Mouse (Mus musculus) midbrain, embryonic 11.5 days (tissue): Measurements from ENCODE around the gene St3gal3. TPM values are rescaled to one million over a fixed set of nuclear protein-coding genes. Genes with fewer than 3 reads are reported as not detected.

Experiments used
- ATAC-seq: fragments of 200-750 bp; cut with Nextera tagmentation; 2 replicates; pipeline ENCODE4 v1.8.0; 2017; ENCODE audit warnings: moderate TSS enrichment, moderate library complexity; ENCODE audit not compliant: low FRiP score
- DNase-seq: peaks from one replicate; pipeline ENCODE4 v3.0.0; 2015; ENCODE audit warnings: low spot score; ENCODE audit errors: missing footprints
- H3K27ac ChIP-seq: fragments of 300-500 bp; sonication (generic); 2 replicates; pipeline ENCODE4 v1.5.1; 2014; ENCODE audit warnings: low read depth, low read length
- H3K27me3 ChIP-seq: fragments of 300-500 bp; sonication (generic); 2 replicates; pipeline ENCODE4 v1.6.1; 2014; ENCODE audit warnings: mild to moderate bottlenecking, low read length, moderate library complexity, mixed read lengths; ENCODE audit not compliant: control insufficient read depth, insufficient read depth
- H3K36me3 ChIP-seq: fragments of 300-500 bp; sonication (generic); 2 replicates; pipeline ENCODE4 v1.6.1; 2014; ENCODE audit warnings: mild to moderate bottlenecking, low read length, moderate library complexity, mixed read lengths; ENCODE audit not compliant: control insufficient read depth, insufficient read depth
- H3K4me1 ChIP-seq: fragments of 300-500 bp; sonication (generic); 2 replicates; pipeline ENCODE4 v1.6.1; 2014; ENCODE audit warnings: low read length; ENCODE audit not compliant: control insufficient read depth, insufficient read depth
- H3K4me2 ChIP-seq: fragments of 300-500 bp; sonication (generic); 2 replicates; pipeline ENCODE4 v1.6.1; 2014; ENCODE audit warnings: mild to moderate bottlenecking, moderate library complexity
- H3K4me3 ChIP-seq: fragments of 300-500 bp; sonication (generic); 2 replicates; pipeline ENCODE4 v1.5.1; 2014; ENCODE audit warnings: low read depth, low read length
- H3K9ac ChIP-seq: fragments of 300-500 bp; sonication (generic); 2 replicates; pipeline ENCODE4 v1.6.1; 2014; ENCODE audit warnings: low read length
- H3K9me3 ChIP-seq: fragments of 300-500 bp; sonication (generic); 2 replicates; pipeline ENCODE4 v1.6.1; 2016; ENCODE audit warnings: low read length; ENCODE audit not compliant: control insufficient read depth
- WGBS: fragments of 180-500 bp; shearing (Covaris S2); extraction: QIAGEN DNeasy Blood & Tissue Kit; methylation state at CpG from one replicate; pipeline ENCODE4 v1.1.7; 2014; 5-methylcytosine and 5-hydroxymethylcytosine counted together
- polyA plus RNA-seq: library from polyadenylated mRNA; unstranded; fragments of >200 nt; fragmentation: Nextera tagmentation; extraction: Ambion mirVana; gene quantifications from 2 replicates; pipeline ENCODE4 v1.2.1, GENCODE M21; 2014

The St3gal3 gene
- polyA plus RNA-seq, 1 experiment from 2014 or later = 5.7 TPM

DNA sequence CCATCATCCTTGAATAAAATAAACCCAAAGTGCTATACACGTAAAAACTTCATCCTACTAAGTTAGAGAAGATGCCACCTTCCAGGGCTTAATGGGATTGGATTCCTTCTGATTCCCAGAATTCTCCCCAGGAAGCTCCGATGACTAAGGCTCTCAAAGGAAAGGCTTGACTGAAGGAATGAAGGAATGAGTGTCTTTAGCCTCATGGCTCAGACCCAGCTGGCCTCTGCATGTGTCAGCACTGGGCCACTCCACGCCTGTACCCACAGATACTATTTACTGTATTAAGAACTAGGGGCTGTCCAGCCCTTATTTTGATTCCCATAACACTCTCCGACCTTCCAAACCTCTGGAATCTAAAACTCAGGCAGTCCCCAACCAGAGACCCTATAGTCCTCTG lies 200.6 kb downstream of the St3gal3 start:
- DNase-seq = no peak
- H3K4me2 ChIP-seq = no peak overlapping the region
- H3K27me3 ChIP-seq = peaks cover 14% of the 10 kb centered on the region
- H3K27ac ChIP-seq = no peak overlapping the region
- H3K9me3 ChIP-seq = no peaks in the 10 kb centered on the region
- ATAC-seq = no peak
- H3K9ac ChIP-seq = no peak overlapping the region
- 84% methylated on average over 4 of the region's 4 CpGs for WGBS
- H3K4me3 ChIP-seq = no peak overlapping the region
- no peaks in the 10 kb centered on the region for H3K36me3 ChIP-seq
- peaks cover 9% of the 10 kb centered on the region for H3K4me1 ChIP-seq

DNA sequence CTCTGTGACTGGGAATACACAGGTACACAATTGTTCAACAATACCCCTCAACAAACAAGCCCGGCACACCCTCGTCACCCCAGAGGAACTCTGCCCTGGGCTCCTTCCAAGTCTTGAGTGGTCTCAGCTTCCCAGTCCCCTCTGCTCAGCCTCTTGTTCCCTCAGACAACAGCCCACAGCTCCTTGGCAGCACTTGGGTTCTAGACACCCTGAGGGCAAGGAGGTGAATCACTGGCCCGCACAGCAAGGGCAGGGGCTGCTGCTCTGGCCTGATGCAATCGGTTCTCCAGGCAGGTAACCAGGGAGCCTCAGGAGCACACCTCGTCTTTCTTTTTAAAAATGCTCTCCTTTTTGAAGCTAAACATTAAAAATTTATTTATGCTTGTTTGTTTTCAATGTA lies 201.5 kb downstream of the St3gal3 start:
- no peak overlapping the region for H3K27ac ChIP-seq
- no peak for ATAC-seq
- H3K4me3 ChIP-seq = no peak overlapping the region
- no peak overlapping the region for H3K9ac ChIP-seq
- 83% methylated on average over 5 of the region's 5 CpGs for WGBS
- no peak overlapping the region for H3K4me2 ChIP-seq
- DNase-seq = no peak
- H3K36me3 ChIP-seq = no peaks in the 10 kb centered on the region
- peaks cover 16% of the 10 kb centered on the region for H3K4me1 ChIP-seq
- no peaks in the 10 kb centered on the region for H3K9me3 ChIP-seq
- H3K27me3 ChIP-seq = peaks cover 22% of the 10 kb centered on the region

GRCm38 (mm10) chr4:117929391-117929881 lies 205.3 kb downstream of the St3gal3 start, which contains the start of gene Artn:
TSS of gene Artn (minus strand) at chr4:117929763.
- ATAC-seq (peak; percentile 25; the same call in 1 of the 2 replicates), DNase-seq (peak; percentile 93)
- WGBS = under 1% methylated on average over 33 of the region's 33 CpGs
- H3K27ac ChIP-seq = no peak within 1 kb of the TSS
- peaks cover 23% of the 10 kb centered on the region for H3K4me1 ChIP-seq
- H3K36me3 ChIP-seq = no peaks in the 10 kb centered on the region
- H3K4me3 ChIP-seq = peak within 1 kb of the TSS; percentile 25
- peak within 1 kb of the TSS; percentile 6 for H3K9ac ChIP-seq
- peak within 1 kb of the TSS; percentile 54 for H3K4me2 ChIP-seq
- no peaks in the 10 kb centered on the region for H3K9me3 ChIP-seq
- peaks cover 56% of the 10 kb centered on the region for H3K27me3 ChIP-seq

- Histone ChIP-seq H3K4me3 (peak overlapping the region; percentile 25; the same call in 1 of the 2 replicates), H3K4me1 (peaks cover 23% of the 10 kb centered on the region), H3K9ac (no peak overlapping the region; the same call in 1 of the 2 replicates), H3K9me3 (no peaks in the 10 kb centered on the region), H3K4me2 (peak overlapping the region; percentile 54), H3K27me3 (peaks cover 56% of the 10 kb centered on the region), H3K36me3 (no peaks in the 10 kb centered on the region), H3K27ac (no peak overlapping the region)
- 1% methylated on average over 13 of the region's 13 CpGs for WGBS
- DNase-seq (peak; percentile 89), ATAC-seq (peak; percentile 28)
Measured at GRCm38 (mm10) chr4:117928699-117929241, 205.9 kb downstream of the St3gal3 start.

- H3K9ac ChIP-seq = no peak overlapping the region
- no peak overlapping the region for H3K4me3 ChIP-seq
- WGBS = 10% methylated on average over 6 of the region's 6 CpGs
- 0 out of 2 replicates have a peak overlapping the region, but pooled peaks have one; percentile 4 for H3K4me2 ChIP-seq
- ATAC-seq = peak; percentile 39
- H3K27ac ChIP-seq = no peak overlapping the region
- no peaks in the 10 kb centered on the region for H3K36me3 ChIP-seq
- no peaks in the 10 kb centered on the region for H3K9me3 ChIP-seq
- peaks cover 23% of the 10 kb centered on the region for H3K4me1 ChIP-seq
- H3K27me3 ChIP-seq = peaks cover 56% of the 10 kb centered on the region
- peak; percentile 94 for DNase-seq
Measured at GRCm38 (mm10) chr4:117928234-117928633, 206.5 kb downstream of the St3gal3 start.

DNA sequence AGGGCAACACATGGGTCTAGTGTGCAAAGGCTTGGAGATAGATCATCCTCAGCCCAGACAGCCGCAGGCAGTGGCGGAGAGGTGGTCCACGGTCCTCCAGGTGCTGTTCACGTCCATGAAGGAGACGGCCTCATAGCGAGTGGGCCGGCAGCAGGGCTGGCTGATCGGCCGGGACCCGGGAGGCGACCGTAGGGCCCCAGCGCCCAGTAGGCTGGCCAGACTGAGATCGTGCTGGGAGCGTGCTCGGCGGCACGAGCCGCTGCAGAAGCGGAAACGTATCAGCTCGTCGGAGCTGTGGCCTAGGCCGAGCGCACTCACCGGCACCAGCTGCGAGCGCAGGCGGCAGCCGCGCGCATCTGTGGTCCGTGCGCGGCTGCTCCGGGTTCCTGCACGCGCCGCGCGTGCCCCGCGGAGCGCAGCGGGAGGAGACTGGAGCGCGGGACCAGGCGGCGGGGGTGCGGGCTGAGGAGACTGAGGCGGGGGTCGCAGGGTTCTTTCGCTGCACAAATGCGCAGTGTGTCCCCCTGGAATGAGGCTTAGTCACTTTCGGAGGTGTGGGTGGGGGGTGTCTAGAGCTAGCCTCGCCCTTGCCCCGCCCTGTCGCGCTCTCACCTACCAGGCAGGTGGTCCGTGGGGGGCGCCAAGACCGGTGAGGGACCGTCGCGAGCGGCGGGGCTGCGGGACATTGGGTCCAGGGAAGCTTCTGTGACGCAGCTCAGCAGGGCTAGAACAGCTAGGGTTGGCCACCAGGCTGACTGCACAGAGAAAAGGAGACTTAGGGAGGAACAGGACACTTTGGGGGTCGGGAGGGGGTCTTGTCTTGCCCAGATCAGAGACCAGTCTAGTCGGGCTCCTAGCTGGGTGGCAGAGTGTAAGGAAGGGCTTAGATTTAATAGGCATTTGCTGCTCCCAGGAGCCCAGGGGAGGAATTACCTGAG lies 207.9 kb downstream of the St3gal3 start:
- Histone ChIP-seq H3K4me3 (peak overlapping the region; percentile 43), H3K9ac (peak overlapping the region; percentile 55), H3K27me3 (peaks cover 56% of the 10 kb centered on the region), H3K9me3 (no peaks in the 10 kb centered on the region), H3K4me1 (peaks cover 23% of the 10 kb centered on the region), H3K27ac (no peak overlapping the region), H3K36me3 (no peaks in the 10 kb centered on the region), H3K4me2 (peak overlapping the region; percentile 78)
- ATAC-seq (peak; percentile 70), DNase-seq (peak; percentile 91)
- under 1% methylated on average over 63 of the region's 71 CpGs for WGBS

- DNase-seq = no peak
- H3K9me3 ChIP-seq = no peaks in the 10 kb centered on the region
- H3K4me2 ChIP-seq = no peak overlapping the region
- 72% methylated on average over 4 of the region's 6 CpGs for WGBS
- peaks cover 23% of the 10 kb centered on the region for H3K4me1 ChIP-seq
- H3K36me3 ChIP-seq = no peaks in the 10 kb centered on the region
- H3K4me3 ChIP-seq = no peak overlapping the region
- H3K27me3 ChIP-seq = peaks cover 50% of the 10 kb centered on the region
- H3K27ac ChIP-seq = no peak overlapping the region
- H3K9ac ChIP-seq = no peak overlapping the region
- no peak for ATAC-seq
Measured at GRCm38 (mm10) chr4:117924916-117925315, 209.8 kb downstream of the St3gal3 start.

- Histone ChIP-seq H3K4me3 (no peak overlapping the region), H3K36me3 (no peaks in the 10 kb centered on the region), H3K4me1 (peaks cover 9% of the 10 kb centered on the region), H3K9ac (no peak overlapping the region), H3K9me3 (no peaks in the 10 kb centered on the region), H3K27me3 (peaks cover 36% of the 10 kb centered on the region), H3K27ac (no peak overlapping the region), H3K4me2 (no peak overlapping the region)
- 57% methylated on average over 2 of the region's 2 CpGs for WGBS
- ATAC-seq (no peak), DNase-seq (no peak)
Measured at GRCm38 (mm10) chr4:117923450-117923849, 211.3 kb downstream of the St3gal3 start.

- ATAC-seq = no peak
- peaks cover 15% of the 10 kb centered on the region for H3K27me3 ChIP-seq
- H3K36me3 ChIP-seq = no peaks in the 10 kb centered on the region
- no peak for DNase-seq
- no peak overlapping the region for H3K9ac ChIP-seq
- no peak overlapping the region for H3K4me3 ChIP-seq
- no peaks in the 10 kb centered on the region for H3K9me3 ChIP-seq
- 0 out of 2 replicates have a peak, but pooled peaks cover under 1% of the 10 kb centered on the region for H3K4me1 ChIP-seq
- WGBS = 91% methylated on average over 2 of the region's 2 CpGs
- H3K27ac ChIP-seq = no peak overlapping the region
- H3K4me2 ChIP-seq = no peak overlapping the region
Measured at GRCm38 (mm10) chr4:117921358-117921757, 213.4 kb downstream of the St3gal3 start.
